Mouse (Mus musculus) T-cell, adult 2 months (primary cell): Measurements from ENCODE around the gene Usp43.

Experiments used
- DNase-seq: peaks from one replicate; pipeline ENCODE4 v3.0.0; 2022; ENCODE audit warnings: low spot score

Usp43 gene

DNA sequence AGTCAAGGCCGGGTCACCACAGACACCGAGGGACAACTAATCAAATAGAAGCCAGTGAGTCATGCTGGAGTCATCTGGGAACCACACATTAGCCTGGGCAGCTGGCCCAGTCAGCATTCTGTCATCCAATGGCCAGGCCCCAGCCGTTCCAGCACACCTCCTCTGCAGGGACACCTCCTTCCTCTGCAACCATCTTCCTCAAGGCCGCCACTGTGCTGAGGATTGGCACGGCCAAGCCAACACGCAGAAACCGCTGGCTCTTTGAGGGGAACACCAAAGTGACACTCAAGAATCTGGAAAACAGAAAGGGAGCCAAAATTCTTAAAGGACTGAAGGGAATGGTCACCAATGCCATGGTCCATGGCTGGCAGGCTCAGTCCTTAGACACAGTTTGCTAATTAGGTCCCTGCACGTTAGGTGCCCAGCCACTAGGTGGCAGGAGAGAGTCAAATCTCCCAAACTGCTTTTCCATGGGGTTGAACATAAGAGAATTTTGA is 24.8 kb downstream of the Usp43 start:
- peak; percentile 11 for DNase-seq

DNA sequence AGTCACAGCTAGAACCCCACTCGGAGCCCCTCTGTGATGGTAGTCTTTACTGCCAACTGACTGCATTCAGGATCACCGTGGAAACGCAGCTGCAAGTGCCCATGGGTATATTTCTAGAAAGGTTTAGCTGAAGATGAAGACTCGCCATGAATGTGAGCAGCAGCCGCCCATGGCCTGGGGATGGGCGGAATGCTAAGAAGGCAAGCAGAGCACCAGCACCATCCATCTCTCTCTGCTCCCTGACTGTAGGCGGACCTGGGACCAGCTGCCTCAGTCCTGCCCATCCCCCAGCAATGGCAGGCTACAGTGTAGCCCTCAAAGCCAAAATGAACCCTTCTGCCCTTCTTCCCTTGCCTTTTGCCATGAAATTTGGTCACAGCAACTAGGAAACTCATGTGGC is 26.3 kb downstream of the Usp43 start:
- DNase-seq = no peak

DNA sequence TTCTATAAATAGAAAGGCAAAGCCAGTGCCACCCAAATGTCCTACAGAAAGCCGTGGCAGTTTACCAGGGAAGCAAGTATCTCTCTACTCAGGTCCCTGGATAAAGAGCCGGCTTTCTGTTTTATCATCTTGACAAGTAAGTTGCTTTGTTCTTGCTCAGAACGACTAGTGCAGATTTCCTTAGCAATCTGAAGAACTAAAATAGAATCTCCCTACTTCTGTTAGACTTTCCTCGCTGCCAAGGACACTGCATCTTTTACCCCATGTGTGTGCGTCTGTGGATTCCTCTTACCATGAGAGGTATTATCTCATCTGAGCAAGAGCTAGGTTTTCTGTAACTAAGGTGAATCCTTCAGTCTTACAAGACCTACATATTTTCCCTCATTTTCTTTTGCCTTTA is 33.4 kb downstream of the Usp43 start:
- no peak for DNase-seq

- DNase-seq = no peak
Measured at GRCm38 (mm10) chr11:67885921-67886320, 36.0 kb downstream of the Usp43 start.

DNA sequence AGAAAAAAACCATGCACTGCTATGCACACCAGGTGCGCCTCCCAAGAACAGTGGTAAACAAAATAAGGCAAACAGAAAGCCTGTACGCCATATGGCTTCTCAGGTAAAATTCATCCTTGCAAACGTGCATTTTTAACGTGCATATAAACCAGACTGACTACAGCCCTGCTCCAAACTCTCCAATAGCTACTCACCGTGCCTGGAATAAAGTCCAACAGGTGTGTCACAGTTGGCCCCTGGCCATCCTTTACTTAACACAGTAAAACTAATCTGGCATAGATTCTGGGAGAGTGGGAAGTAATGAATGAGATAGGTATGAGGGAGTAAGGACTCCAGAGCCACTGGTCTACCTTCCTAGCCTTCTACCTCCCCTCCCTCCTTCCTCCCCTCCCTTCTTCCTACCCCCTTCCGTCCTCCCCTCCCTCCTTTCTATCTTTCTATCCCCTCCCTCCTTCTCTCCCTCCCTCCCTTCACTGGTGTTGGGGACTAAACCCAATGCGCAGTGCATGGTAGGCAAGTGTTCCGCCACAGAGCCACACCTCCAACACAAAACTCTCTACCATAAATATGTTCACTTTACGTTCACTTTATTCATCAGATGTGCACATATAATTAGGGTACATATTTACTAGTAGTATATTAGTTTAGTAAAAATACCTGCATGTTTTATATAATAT is 56.3 kb downstream of the Usp43 start:
- no peak for DNase-seq

GRCm38 (mm10) chr11:67865100-67865499 is 56.9 kb downstream of the Usp43 start:
- DNase-seq = no peak

DNA sequence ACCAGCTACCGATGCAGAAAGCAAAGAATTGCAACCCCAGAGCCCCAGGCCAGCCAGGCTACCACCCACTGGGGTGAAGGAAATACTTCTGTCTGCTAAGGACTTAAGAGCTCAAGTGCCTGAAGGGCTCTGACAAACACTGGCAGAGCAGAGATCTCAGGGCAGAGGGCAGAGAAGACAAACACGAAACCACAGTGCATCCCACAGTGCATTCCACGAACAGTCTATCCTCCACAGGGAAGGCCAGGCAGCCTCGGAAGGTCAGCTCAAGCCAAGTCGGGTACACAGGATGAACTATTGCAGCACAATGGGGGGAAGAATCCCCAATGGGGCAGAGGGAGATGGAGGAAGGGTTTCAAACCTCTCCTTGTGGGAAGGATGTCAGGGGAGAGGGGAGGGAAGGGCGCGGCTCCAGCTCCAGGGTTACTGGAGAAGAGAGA is 60.5 kb downstream of the Usp43 start:
- no peak for DNase-seq

- no peak for DNase-seq
Measured at GRCm38 (mm10) chr11:67860743-67861398, 61.1 kb downstream of the Usp43 start.

GRCm38 (mm10) chr11:67858518-67858917 is 63.4 kb downstream of the Usp43 start:
- no peak for DNase-seq

GRCm38 (mm10) chr11:67855035-67855434 is 66.9 kb downstream of the Usp43 start:
- DNase-seq = no peak

DNA sequence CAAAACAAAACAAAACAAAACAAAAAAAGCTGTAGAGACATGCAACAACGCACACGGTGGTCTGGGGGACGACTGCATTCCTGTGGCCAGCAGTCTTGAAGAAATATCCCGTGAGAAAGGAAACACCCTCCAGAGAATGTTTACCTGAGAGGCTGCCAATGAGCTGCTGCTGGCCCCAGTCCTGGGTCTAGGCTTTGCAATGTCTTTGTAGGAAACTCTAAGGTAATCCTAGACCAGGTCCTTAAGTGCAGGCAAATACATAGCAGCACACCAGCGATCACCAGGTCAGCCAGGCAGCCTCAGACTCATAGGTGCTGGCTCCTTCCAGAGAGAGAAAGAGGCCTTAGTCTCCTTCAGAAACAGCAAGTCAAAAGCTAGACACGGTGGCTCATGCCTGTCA is 68.0 kb downstream of the Usp43 start:
- no peak for DNase-seq

- no peak for DNase-seq
Measured at GRCm38 (mm10) chr11:67851770-67852169, 70.2 kb downstream of the Usp43 start.

DNA sequence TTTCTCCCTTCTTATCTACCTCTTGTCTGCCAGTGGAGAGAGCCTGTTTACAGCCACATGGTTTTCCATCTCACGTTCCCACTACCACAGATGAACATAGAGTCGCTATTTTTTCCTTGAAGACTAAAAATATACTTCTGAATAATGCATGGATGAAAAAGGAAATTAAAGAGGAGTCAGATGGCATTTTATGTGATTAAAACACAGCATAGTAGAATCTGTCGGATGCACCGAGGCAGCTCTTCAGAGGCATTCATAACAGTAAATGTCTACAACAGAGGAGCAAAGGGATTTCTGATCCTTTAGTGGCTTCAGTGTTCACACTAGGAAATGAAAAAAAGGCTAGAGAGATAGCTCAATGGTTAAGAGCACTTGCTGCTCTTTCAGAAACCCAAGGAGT is 76.8 kb downstream of the Usp43 start:
- DNase-seq = no peak

DNA sequence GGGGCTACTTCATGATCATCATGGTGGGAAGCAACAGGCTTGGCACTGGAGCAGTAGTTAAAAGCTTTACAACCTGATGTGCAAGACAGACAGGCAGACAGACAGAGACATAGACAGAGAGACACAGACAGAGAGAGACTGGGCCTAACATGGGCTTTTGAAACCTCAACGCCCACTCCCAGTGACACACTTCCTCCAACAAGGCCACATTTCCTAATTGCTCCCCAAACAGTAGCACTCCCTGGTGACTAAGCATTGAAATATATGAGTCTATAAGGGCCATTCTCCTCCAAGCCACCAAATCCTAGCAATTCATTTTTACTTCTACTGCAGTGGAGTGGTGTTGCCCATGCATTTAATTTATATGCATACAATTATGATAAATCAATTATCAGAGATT is 82.1 kb downstream of the Usp43 start:
- DNase-seq = no peak

GRCm38 (mm10) chr11:67835408-67836078 is 86.4 kb downstream of the Usp43 start:
- DNase-seq = no peak

DNA sequence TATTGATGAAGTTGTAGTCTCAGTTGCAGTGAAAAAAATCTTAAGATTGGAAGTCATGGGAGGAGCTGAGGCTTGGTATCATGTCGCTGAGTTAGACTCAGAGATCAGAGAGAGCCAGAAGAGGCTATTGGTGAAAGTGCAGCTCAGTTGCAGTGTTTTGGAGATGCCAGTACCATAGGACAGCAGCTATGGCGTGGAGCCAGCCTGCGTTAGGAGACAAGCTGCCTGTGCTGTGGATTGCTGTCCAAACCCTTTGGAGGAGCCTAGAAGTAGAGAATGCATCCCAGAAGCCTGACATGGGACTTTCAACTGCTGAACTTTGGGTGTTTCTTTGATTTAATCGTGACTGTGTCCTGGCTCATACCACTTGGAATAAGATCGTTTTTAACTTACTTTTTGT is 90.1 kb downstream of the Usp43 start:
- no peak for DNase-seq

GRCm38 (mm10) chr11:67829530-67829929 is 92.4 kb downstream of the Usp43 start:
- no peak for DNase-seq

GRCm38 (mm10) chr11:67828360-67829059 is 93.4 kb downstream of the Usp43 start:
- DNase-seq = no peak

DNA sequence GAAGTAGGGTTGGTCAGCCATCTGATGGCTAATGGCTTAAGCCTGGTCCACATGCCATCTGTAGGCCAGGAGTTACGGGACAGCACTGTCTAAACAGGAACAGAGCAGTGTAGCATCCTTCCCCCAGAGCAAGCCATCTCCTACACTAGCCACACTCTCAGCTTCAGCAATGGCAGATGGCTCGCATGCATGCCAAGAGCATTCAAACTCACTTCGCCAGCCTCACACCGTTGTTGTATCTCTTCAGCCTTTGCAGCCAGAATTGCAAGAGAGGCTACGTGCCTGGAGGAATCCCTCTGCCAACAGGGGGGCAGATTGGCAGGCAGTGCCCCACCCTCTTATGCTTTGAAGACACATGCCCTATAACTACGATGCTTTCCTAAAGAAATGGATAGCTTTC is 100.4 kb downstream of the Usp43 start:
- no peak for DNase-seq

- no peak for DNase-seq
Measured at GRCm38 (mm10) chr11:67820221-67820620, 101.7 kb downstream of the Usp43 start.

DNA sequence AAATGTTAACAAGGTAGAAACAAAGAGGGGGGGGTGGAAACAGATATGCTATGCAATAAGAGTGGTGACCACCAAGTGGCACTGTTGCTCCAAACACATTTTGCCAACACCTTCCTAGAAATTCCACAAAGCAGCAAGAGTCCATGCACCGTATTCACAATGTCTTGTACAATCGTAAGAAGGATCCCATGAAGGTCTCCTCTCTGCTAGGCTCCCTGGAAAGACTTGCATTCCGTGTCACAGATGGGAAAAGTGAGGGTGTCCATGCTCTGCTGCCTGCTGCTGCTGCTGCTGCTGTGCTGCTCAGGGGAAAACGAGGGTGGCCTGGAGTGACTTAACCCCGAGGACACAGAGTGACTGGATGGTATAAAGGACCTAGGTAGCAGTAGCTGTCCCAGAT is 102.3 kb downstream of the Usp43 start:
- no peak for DNase-seq

DNA sequence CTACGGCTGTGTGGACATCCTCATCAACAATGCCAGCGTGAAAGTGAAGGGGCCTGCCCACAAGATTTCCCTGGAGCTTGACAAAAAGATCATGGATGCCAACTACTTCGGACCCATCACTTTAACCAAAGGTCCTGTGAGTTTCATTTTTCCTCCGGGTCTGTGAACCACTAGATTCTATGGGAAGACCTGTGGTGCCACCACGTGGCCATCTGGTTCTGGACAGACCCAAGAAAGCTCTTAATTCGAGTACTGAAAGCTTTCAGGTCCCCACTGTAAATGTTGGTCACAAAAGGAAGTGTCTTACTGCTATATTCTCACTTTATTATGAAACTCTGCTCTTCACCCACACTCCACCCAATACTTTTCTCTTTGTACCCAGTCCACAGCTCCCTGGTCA is 110.4 kb downstream of the Usp43 start:
- no peak for DNase-seq

GRCm38 (mm10) chr11:67808051-67808450 is 113.9 kb downstream of the Usp43 start:
- no peak for DNase-seq
